Mouse (Mus musculus): ENCODE results near the gene Fate1. TPM values are rescaled to one million over a fixed set of nuclear protein-coding genes. Genes with fewer than 3 reads are reported as not detected.

Fate1 gene
- polyA plus RNA-seq (2012; rRNA removed; ENCODE audit: low replicate concordance): not detected in 2 replicates

GRCm38 (mm10) chrX:71972686-71973085, at the start of gene Fate1:
Gene Fate1 (plus strand): TSS chrX:71972986.

GRCm38 (mm10) chrX:71962073-71963051, 10.4 kb upstream of the Fate1 start, which contains the start of gene Prrg3:
Gene Prrg3 (plus strand): TSS chrX:71962624.

GRCm38 (mm10) chrX:71991549-71991948, 18.8 kb downstream of the Fate1 start, which contains the start of gene Cnga2:
Gene Cnga2 (plus strand): TSS chrX:71991849.

Other genes with a start within 250 kb of the Fate1 start
- gene Vma21, start 157.1 kb upstream of the Fate1 start, polyA plus RNA-seq (2012; rRNA removed; ENCODE audit: low replicate concordance): 4.0 and 5.7 TPM in 2 replicates
- gene Gm1141, start 52.0 kb upstream of the Fate1 start, polyA plus RNA-seq (2012; rRNA removed; ENCODE audit: low replicate concordance): 0.17 and 0.50 TPM in 2 replicates
- 9.0 and 17.8 TPM in 2 replicates for gene Prrg3, start 10.4 kb upstream of the Fate1 start, polyA plus RNA-seq (2012; rRNA removed; ENCODE audit: low replicate concordance)
- 0.04 and 0.06 TPM in 2 replicates for gene Cnga2, start 18.9 kb downstream of the Fate1 start, polyA plus RNA-seq (2012; rRNA removed; ENCODE audit: low replicate concordance)
- not detected in 2 replicates for gene Magea4, start 249.0 kb downstream of the Fate1 start, polyA plus RNA-seq (2012; rRNA removed; ENCODE audit: low replicate concordance)

Measured in subcutaneous adipose tissue, adult 2 months (tissue).